Mouse (Mus musculus): Measurements from ENCODE around the gene Rnf149. TPM values are rescaled to one million over a fixed set of nuclear protein-coding genes. Genes with fewer than 3 reads are reported as not detected.

The Rnf149 gene
- total and polyA plus RNA-seq, 2 experiments from 2014 or later = 13.0 to 20.6 TPM

DNA sequence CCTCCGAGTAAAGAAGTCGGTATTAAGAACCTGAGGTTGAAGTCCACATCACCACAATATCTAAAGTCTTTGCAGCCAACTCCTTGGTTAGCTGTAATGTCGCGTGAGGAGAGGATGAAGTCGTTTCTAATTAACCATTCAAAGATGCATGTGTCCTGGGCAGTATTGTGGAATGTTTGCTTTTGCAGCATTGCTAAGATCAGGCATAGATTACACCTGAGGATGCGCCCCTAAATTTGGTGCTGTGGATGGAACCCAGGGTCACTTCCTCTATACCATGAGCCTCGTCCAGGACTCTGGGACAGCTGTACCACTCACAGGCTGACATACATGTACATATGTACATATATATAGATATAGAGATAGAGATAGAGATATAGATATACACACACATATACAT, 40.5 kb downstream of the Rnf149 start:
- H3K27me3 ChIP-seq (ENCODE audit: insufficient read depth, low read length) = no peaks in the 10 kb centered on the region
- no peaks in the 10 kb centered on the region for H3K9me3 ChIP-seq (ENCODE audit: low read length)
- H3K4me2 ChIP-seq (ENCODE audit: low read depth, low read length, poor library complexity, severe bottlenecking) = peak overlapping the region; percentile 76
- H3K4me1 ChIP-seq (ENCODE audit: insufficient read depth, low read length) = peaks cover 4% of the 10 kb centered on the region; the same call in 1 of the 2 replicates
- peak overlapping the region; percentile 97 for H3K4me3 ChIP-seq (ENCODE audit: low read depth, low read length)
- ATAC-seq (ENCODE audit: low FRiP score) (no peak), DNase-seq (ENCODE audit: low spot score) (no peak)
- peak overlapping the region; percentile 96 for H3K9ac ChIP-seq (replicated peaks; ENCODE audit: low read length, poor library complexity, severe bottlenecking)
- H3K36me3 ChIP-seq (ENCODE audit: insufficient read depth, low read length) = peaks cover 19% of the 10 kb centered on the region
- H3K27ac ChIP-seq (ENCODE audit: low read depth, low read length) = no peak overlapping the region
- no peak for TF ChIP-seq CTCF (IDR thresholded peaks at IDR 0.05)
- 41% methylated on average over 7 of the region's 7 CpGs for WGBS

DNA sequence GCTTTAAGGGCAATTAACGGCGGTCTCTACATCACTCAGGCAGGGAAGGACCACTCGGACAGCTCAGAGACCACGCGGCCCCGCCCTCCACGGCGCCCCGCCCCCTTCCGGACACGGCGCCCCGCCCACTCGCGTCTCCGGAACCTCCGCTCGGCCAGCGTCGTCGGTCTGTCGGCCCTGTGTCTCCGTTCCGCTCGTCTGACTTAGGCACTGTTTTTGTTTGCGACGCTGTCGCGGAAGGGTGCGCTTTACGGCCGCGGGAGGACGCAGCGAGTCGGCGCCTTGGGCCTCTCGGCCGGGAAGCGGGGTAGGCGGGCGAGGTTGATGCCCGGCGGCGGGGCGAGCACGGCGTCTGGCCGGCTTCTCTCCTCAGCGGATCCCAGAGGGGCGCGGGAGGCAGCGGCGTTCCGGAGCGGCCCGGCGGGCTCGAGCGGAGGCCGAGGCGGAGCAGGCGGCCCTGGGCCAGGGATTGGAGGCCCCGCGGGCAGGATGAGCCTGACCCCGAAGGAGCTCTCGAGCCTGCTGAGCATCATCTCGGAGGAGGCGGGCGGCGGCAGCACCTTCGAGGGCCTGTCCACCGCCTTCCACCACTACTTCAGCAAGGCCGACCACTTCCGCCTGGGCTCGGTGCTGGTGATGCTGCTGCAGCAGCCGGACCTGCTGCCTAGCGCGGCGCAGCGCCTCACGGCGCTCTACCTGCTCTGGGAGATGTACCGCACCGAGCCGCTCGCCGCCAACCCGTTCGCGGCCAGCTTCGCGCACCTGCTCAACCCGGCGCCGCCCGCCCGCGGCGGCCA, 41.5 kb downstream of the Rnf149 start:
- under 1% methylated on average over 89 of the region's 100 CpGs for WGBS
- peak overlapping the region; percentile 76 for H3K4me2 ChIP-seq (ENCODE audit: low read depth, low read length, poor library complexity, severe bottlenecking)
- no peaks in the 10 kb centered on the region for H3K9me3 ChIP-seq (ENCODE audit: low read length)
- TF ChIP-seq CTCF (IDR thresholded peaks at IDR 0.05) = no peak
- H3K27ac ChIP-seq (ENCODE audit: low read depth, low read length) = peak overlapping the region; percentile 90
- no peaks in the 10 kb centered on the region for H3K27me3 ChIP-seq (ENCODE audit: insufficient read depth, low read length)
- H3K4me3 ChIP-seq (ENCODE audit: low read depth, low read length) = peak overlapping the region; percentile 97
- H3K4me1 ChIP-seq (ENCODE audit: insufficient read depth, low read length) = peaks cover 4% of the 10 kb centered on the region; the same call in 1 of the 2 replicates
- ATAC-seq (ENCODE audit: low FRiP score) = peak; percentile 93
- peak; percentile 98 for DNase-seq (ENCODE audit: low spot score)
- H3K9ac ChIP-seq (replicated peaks; ENCODE audit: low read length, poor library complexity, severe bottlenecking) = peak overlapping the region; percentile 96
- peaks cover 19% of the 10 kb centered on the region for H3K36me3 ChIP-seq (ENCODE audit: insufficient read depth, low read length)

DNA sequence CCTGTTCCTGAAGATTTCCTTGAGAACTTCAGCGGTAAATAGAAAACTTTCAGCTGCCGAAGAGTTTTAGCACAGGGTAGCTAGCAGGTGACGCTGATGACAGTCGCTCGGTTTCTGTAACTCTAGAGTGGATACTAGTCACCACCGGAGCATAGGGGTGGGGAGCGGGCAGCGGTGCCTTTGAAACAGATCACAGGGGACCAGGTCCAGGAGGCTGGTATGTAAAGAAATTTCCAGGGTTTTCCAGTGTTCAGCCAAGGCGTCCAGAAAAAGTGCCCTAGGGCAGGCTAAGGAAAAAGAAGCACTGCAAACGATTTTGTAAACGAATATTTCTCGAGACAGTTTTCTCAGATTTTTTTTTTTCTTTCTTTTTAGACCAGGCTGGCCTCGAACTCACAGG, 42.4 kb downstream of the Rnf149 start, which contains the start of gene Cnot11:
TSS of gene Cnot11 (plus strand) at position 162 of the 400 bp plus-strand sequence.
- no peaks in the 10 kb centered on the region for H3K9me3 ChIP-seq (ENCODE audit: low read length)
- H3K4me3 ChIP-seq (ENCODE audit: low read depth, low read length) = peak within 1 kb of the TSS; percentile 97
- 35% methylated on average over 13 of the region's 13 CpGs for WGBS
- ATAC-seq (ENCODE audit: low FRiP score) (no peak), DNase-seq (ENCODE audit: low spot score) (no peak)
- no peaks in the 10 kb centered on the region for H3K27me3 ChIP-seq (ENCODE audit: insufficient read depth, low read length)
- H3K4me1 ChIP-seq (ENCODE audit: insufficient read depth, low read length) = peaks cover 4% of the 10 kb centered on the region; the same call in 1 of the 2 replicates
- H3K36me3 ChIP-seq (ENCODE audit: insufficient read depth, low read length) = peaks cover 10% of the 10 kb centered on the region
- H3K27ac ChIP-seq (ENCODE audit: low read depth, low read length) = peak within 1 kb of the TSS; percentile 90
- peak within 1 kb of the TSS; percentile 96 for H3K9ac ChIP-seq (replicated peaks; ENCODE audit: low read length, poor library complexity, severe bottlenecking)
- peak within 1 kb of the TSS; percentile 76 for H3K4me2 ChIP-seq (ENCODE audit: low read depth, low read length, poor library complexity, severe bottlenecking)
- no peak for TF ChIP-seq CTCF (IDR thresholded peaks at IDR 0.05)

DNA sequence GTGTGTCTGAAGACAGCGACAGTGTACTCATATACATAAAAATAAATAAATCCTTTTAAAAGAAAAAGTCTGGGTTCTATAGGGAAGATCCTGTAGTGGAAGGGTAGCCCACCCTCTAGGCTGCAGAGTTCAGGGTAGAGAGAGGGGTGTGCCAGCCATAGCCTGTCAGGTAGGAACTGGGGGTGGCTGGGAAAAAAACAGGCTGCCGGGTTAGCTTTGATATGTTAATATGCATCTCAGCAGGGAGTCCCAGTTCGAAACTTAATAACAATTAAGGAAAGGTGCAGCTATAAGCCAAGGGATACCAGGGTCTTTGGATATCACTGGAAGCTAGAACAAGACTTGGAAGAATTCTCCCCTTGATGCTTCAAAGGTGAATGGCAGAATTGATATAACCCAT, 43.3 kb downstream of the Rnf149 start:
- Histone ChIP-seq H3K4me2 (ENCODE audit: low read depth, low read length, poor library complexity, severe bottlenecking) (no peak overlapping the region), H3K4me1 (ENCODE audit: insufficient read depth, low read length) (peaks cover 4% of the 10 kb centered on the region; the same call in 1 of the 2 replicates), H3K27me3 (ENCODE audit: insufficient read depth, low read length) (no peaks in the 10 kb centered on the region), H3K4me3 (ENCODE audit: low read depth, low read length) (no peak overlapping the region), H3K27ac (ENCODE audit: low read depth, low read length) (no peak overlapping the region), H3K9ac (replicated peaks; ENCODE audit: low read length, poor library complexity, severe bottlenecking) (no peak overlapping the region), H3K36me3 (ENCODE audit: insufficient read depth, low read length) (peaks cover 5% of the 10 kb centered on the region; the same call in 1 of the 2 replicates), H3K9me3 (ENCODE audit: low read length) (no peaks in the 10 kb centered on the region)
- ATAC-seq (ENCODE audit: low FRiP score) (no peak), DNase-seq (ENCODE audit: low spot score) (no peak)
- TF ChIP-seq CTCF (IDR thresholded peaks at IDR 0.05) = no peak
- 27% methylated on average over 3 of the region's 3 CpGs for WGBS

DNA sequence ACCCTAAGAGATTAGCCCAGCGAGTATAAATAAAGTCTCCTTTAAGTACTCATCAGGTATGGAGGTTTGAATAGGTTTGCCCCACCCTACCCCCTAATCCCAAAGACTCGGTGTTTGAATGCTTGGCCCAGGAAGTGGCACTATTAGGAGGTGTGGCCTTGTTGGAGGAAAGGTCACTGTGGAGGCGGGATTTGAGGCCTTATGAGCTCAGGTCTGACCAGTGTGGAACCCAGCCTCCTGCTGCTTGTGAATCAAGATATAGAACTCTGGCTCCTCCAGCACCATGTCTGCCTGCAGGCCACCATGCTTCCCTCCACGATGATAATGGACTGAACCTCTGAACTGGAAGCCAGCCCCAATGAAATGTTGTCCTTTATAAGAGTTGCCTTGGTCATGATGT, 46.2 kb downstream of the Rnf149 start:
- Histone ChIP-seq H3K27me3 (ENCODE audit: insufficient read depth, low read length) (no peaks in the 10 kb centered on the region), H3K27ac (ENCODE audit: low read depth, low read length) (no peak overlapping the region), H3K4me1 (ENCODE audit: insufficient read depth, low read length) (no peaks in the 10 kb centered on the region), H3K4me2 (ENCODE audit: low read depth, low read length, poor library complexity, severe bottlenecking) (no peak overlapping the region), H3K9me3 (ENCODE audit: low read length) (no peaks in the 10 kb centered on the region), H3K4me3 (ENCODE audit: low read depth, low read length) (no peak overlapping the region), H3K9ac (replicated peaks; ENCODE audit: low read length, poor library complexity, severe bottlenecking) (no peak overlapping the region), H3K36me3 (ENCODE audit: insufficient read depth, low read length) (no peaks in the 10 kb centered on the region)
- ATAC-seq (ENCODE audit: low FRiP score) (no peak), DNase-seq (ENCODE audit: low spot score) (no peak)
- no peak for TF ChIP-seq CTCF (IDR thresholded peaks at IDR 0.05)
- 73% methylated on average over 4 of the region's 4 CpGs for WGBS

DNA sequence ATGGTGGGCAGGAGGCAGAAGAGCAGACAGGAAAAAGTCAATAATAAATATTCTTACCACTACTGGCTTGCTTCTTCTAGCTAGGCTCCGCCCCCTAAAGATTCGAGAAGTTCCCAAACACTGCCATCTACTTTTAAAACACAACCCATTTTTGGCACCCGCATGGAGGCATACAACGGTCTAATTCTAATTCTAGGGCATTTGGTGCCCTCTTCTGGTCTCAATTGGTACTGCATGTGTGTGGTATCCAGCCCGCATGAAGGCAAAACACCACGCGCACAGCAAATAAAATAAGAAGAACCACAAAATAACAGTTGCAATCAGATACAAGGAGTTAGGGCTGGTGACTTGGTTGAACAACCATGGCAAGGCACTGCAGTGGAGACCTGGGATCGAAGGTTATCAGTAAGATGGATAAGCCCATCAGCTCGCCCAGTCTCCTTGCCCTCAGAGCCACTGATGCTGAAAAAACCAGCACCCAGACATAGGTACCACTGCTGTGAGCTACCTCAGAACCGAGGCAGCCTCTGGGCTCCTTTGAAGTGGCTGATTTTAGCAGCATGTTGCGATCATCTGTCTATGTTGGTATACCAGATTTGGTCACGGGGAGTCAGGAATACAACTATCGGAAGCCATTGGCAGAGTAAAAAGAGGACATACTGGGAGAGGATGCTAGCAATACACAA, 46.8 kb downstream of the Rnf149 start:
- ATAC-seq (ENCODE audit: low FRiP score) (no peak), DNase-seq (ENCODE audit: low spot score) (peak; percentile 88)
- 36% methylated on average over 13 of the region's 13 CpGs for WGBS
- TF ChIP-seq CTCF (IDR thresholded peaks at IDR 0.05) = peak; percentile 95
- Histone ChIP-seq H3K9me3 (ENCODE audit: low read length) (no peaks in the 10 kb centered on the region), H3K36me3 (ENCODE audit: insufficient read depth, low read length) (no peaks in the 10 kb centered on the region), H3K4me2 (ENCODE audit: low read depth, low read length, poor library complexity, severe bottlenecking) (no peak overlapping the region), H3K4me3 (ENCODE audit: low read depth, low read length) (no peak overlapping the region), H3K4me1 (ENCODE audit: insufficient read depth, low read length) (no peaks in the 10 kb centered on the region), H3K27me3 (ENCODE audit: insufficient read depth, low read length) (no peaks in the 10 kb centered on the region), H3K27ac (ENCODE audit: low read depth, low read length) (no peak overlapping the region), H3K9ac (replicated peaks; ENCODE audit: low read length, poor library complexity, severe bottlenecking) (no peak overlapping the region)
